Mouse (Mus musculus) bone marrow macrophage, adult 2 months (primary cell): Measurements from ENCODE around the gene Efna5.

Source experiments
- CTCF ChIP-seq: IDR thresholded peaks from 2 replicates; pipeline ENCODE4 v1.5.1; 2012; ENCODE audit warnings: low read depth, mild to moderate bottlenecking, low read length, moderate library complexity
- POLR2A ChIP-seq: IDR thresholded peaks from 2 replicates; pipeline ENCODE4 v1.6.1; 2012; ENCODE audit warnings: mild to moderate bottlenecking, low read depth, low read length, borderline replicate concordance

DNA sequence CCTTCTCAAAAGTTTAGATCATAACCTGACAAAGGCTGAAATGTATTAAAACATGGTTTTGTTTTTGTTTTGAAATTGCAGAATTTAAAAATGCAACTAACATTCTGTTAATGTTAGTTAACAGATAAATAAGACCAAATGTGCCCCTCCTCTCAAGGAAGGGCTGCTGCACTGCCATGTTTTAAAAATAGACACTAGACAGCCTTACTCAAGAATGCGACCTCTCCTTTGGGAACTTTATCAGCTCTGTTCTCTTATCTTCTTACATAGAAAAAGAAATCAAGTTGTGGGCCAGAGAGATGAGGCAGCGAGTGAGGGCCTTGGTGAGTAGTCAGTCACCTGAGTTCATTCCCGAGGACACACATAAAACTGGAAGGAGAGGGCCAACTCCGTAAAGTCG is 158.2 kb downstream of the Efna5 start:
- TF ChIP-seq CTCF (no peak), POLR2A (no peak)
